ENCODE assay signal across 8 mouse cellular contexts in the genomic region with DNA sequence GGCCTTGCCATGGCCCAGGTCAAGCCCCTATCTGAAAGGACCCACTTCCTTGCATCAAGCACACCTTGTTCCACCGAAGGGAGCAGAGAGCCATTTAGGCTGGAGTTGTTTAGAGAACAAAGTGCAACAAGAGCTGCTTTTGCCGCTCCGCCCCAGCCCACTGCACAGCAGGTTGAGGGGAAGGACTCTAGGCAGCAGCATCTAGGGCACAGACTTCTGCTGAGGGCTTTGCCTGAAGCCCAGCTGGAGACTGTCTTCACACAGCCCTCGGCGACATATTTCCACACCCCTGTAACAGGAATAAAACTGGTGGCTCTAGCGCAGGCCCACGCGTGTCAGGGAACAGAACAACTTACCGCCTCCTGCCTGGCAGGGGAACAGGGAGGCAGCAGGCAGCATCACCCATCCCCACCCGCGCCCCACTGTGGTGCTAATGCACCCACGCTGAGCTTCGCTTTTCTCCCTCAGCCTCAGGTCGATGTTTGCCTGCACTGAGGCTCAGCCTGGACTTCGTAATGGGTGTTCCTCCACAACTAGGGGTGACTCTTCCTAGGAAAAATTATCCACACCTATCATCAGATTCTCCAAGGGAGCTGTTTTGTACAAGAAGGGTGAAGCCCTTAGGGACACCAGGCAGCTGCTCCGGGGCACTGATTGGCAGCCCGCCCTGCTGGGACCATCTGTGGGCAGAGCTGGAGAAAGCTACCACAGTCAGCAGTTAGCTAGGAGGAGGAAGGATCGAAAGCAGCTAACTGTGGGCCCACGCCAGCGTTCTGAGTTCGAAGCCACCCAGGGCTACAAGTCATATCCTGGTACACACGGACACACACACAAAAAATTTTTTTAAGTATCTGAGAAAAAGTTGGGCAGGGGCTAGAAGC. TPM values are rescaled to one million over a fixed set of nuclear protein-coding genes. Genes with fewer than 3 reads are reported as not detected.
DNase-seq lines count a peak whose midpoint lies in the region; ATAC-seq and TF ChIP-seq lines count a peak whose summit lies in the region.

Gene Gm10840, plus strand, starts transcription at position 10 of the 881 bp plus-strand sequence.
Gene Limd2, minus strand, starts transcription at position 20 of the 881 bp plus-strand sequence.

- peak within 1 kb of the TSS; percentile 93 for H3K9ac ChIP-seq in lung, embryonic 14.5 days
- peak within 1 kb of the TSS; percentile 89 for H3K9ac ChIP-seq in neural tube, embryonic 15.5 days (replicated peaks)

- peak; percentile 41 for DNase-seq in kidney, adult 18-20 months
- DNase-seq in kidney, adult 8-10 months: no peak
- DNase-seq in embryo, embryonic 11.5 days (ENCODE audit: low read depth, low spot score): peak; percentile 43
- DNase-seq in heart, postnatal 4 days: peak; percentile 34
- peak; percentile 94 for DNase-seq in layer of hippocampus, adult 9-11 months
- DNase-seq in lung, embryonic 14.5 days: peak; percentile 82
- peak; percentile 81 for DNase-seq in thymus, postnatal 4 days

- peak within 1 kb of the TSS; percentile 85 for H3K4me3 ChIP-seq in lung, embryonic 14.5 days (ENCODE audit: low read depth, low read length)
- peak within 1 kb of the TSS; percentile 77 for H3K4me3 ChIP-seq in neural tube, embryonic 15.5 days (replicated peaks)

- WGBS in lung, embryonic 14.5 days: 25% methylated on average over 22 of the region's 22 CpGs
- 22% methylated on average over 22 of the region's 22 CpGs for WGBS in neural tube, embryonic 15.5 days

- peak within 1 kb of the TSS; percentile 93 for H3K27ac ChIP-seq in lung, embryonic 14.5 days (ENCODE audit: low read depth)
- peak within 1 kb of the TSS; percentile 98 for H3K27ac ChIP-seq in neural tube, embryonic 15.5 days (replicated peaks)

- no peaks in the 10 kb centered on the region for H3K9me3 ChIP-seq in lung, embryonic 14.5 days (ENCODE audit: low read depth, low read length)
- H3K9me3 ChIP-seq in neural tube, embryonic 15.5 days (replicated peaks): no peaks in the 10 kb centered on the region

- TF ChIP-seq CTCF in lung, embryonic 14.5 days (IDR thresholded peaks at IDR 0.05; ENCODE audit: low read depth): 0 out of 2 replicates have a peak, but pooled peaks have one; percentile 10

- peak; percentile 62 for ATAC-seq in lung, embryonic 14.5 days (ENCODE audit: insufficient read depth)
- ATAC-seq in neural tube, embryonic 15.5 days (ENCODE audit: low FRiP score): peak; percentile 27; the same call in 1 of the 2 replicates

- H3K4me2 ChIP-seq in lung, embryonic 14.5 days: peak within 1 kb of the TSS; percentile 93
- peak within 1 kb of the TSS; percentile 89 for H3K4me2 ChIP-seq in neural tube, embryonic 15.5 days

- H3K4me1 ChIP-seq in lung, embryonic 14.5 days (ENCODE audit: insufficient read depth): no peaks in the 10 kb centered on the region
- peaks cover 41% of the 10 kb centered on the region for H3K4me1 ChIP-seq in neural tube, embryonic 15.5 days

- no peaks in the 10 kb centered on the region for H3K27me3 ChIP-seq in lung, embryonic 14.5 days (ENCODE audit: insufficient read depth, low read length)
- H3K27me3 ChIP-seq in neural tube, embryonic 15.5 days (replicated peaks): no peaks in the 10 kb centered on the region

- H3K36me3 ChIP-seq in lung, embryonic 14.5 days (ENCODE audit: insufficient read depth): peaks cover 46% of the 10 kb centered on the region
- peaks cover 38% of the 10 kb centered on the region for H3K36me3 ChIP-seq in neural tube, embryonic 15.5 days

RNA-seq across cellular contexts. Expression of gene Gm10840, which starts in this region (rescaled TPM):
- not detected for total RNA-seq in heart, postnatal 4 days (2021)
- not detected in 2 replicates for polyA plus RNA-seq in lung, embryonic 14.5 days (2014; fragmentation: Nextera tagmentation; extraction: Ambion mirVana)
- not detected in 2 replicates for polyA plus RNA-seq in neural tube, embryonic 15.5 days (2015; fragmentation: Nextera tagmentation; extraction: Ambion mirVana)

RNA-seq across cellular contexts. Expression of gene Limd2, which starts in this region (rescaled TPM):
- 10 to 100 TPM; 21.6 to 21.8 TPM for total RNA-seq in heart, postnatal 4 days (2021)
- polyA plus RNA-seq in lung, embryonic 14.5 days (2014; fragmentation: Nextera tagmentation; extraction: Ambion mirVana): 211 and 229 TPM in 2 replicates
- 148 and 172 TPM in 2 replicates for polyA plus RNA-seq in neural tube, embryonic 15.5 days (2015; fragmentation: Nextera tagmentation; extraction: Ambion mirVana)

Comparison
In these comparisons a context has a peak if more than half of its experiments do, and no peak if none do; other contexts are left out.
1. DNase-seq: peak in kidney, adult 18-20 months (single experiment), embryo, embryonic 11.5 days (single experiment), heart, postnatal 4 days (single experiment), layer of hippocampus, adult 9-11 months (single experiment), lung, embryonic 14.5 days (single experiment) and thymus, postnatal 4 days (single experiment); none in kidney, adult 8-10 months (0 of 2).